Mouse (Mus musculus) c-Kit-positive CD71-negative TER-119-negative erythroid progenitor cells, embryonic 14.5 days (primary cell): ENCODE measurements at regions not wholly inside any gene's neighbourhood (a gene's known extent, or its start where the extent isn't known, plus 50 kb on each side); places are given as distances from the start of the nearest gene placed in this dataset.

Experiments used
- DNase-seq: peaks from one replicate; pipeline ENCODE4 v3.0.0-alpha.2; 2013; ENCODE audit warnings: low read depth

GRCm38 (mm10) chr1:55983522-55984066 lies 577.9 kb downstream of the Plcl1 start:
- no peak for DNase-seq

DNA sequence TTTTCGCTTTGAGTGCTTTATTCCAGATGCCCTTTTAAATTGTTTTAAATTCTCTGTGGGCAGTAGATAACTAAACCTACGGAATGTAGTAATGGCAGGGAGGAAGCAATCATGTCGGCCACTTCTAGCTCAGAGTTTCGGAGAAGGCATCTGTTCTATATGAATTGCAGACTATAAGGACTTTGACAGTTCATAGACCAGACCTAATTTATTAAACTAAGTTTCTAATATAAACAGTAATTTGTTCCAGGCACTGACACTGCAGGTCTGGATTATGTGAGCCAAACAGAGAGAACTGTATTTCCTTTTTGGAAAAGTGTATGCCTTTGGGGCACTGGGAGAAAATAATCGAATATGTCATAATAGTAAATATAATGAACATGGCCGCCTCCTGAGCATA lies 591.4 kb downstream of the Plcl1 start:
- DNase-seq, result no peak
